Mouse (Mus musculus) gastrocnemius, adult 2 months (tissue): ENCODE data around the gene Dnmt1. TPM values are rescaled to one million over a fixed set of nuclear protein-coding genes. Genes with fewer than 3 reads are reported as not detected.
A peak's percentile ranks its signal among the peaks of the same experiment; 100 is the strongest.

Experiments used
- DNase-seq: peaks from one replicate; pipeline ENCODE4 v3.0.0; 2022
- H3K27ac ChIP-seq: fragments of 200-600 bp; 2 replicates; pipeline ENCODE4 v1.8.1; 2022; ENCODE audit warnings: mild to moderate bottlenecking
- H3K4me3 ChIP-seq: fragments of 200-600 bp; 2 replicates; pipeline ENCODE4 v1.8.1; 2022; ENCODE audit warnings: mild to moderate bottlenecking, moderate library complexity
- CTCF ChIP-seq: fragments of 200-600 bp; IDR thresholded peaks from 2 replicates; pipeline ENCODE4 v1.8.1; 2022; ENCODE audit warnings: antibody characterized with exemption, mild to moderate bottlenecking, moderate library complexity
- intact Hi-C: fragments of 180-260 bp; cut with DNase I; formaldehyde crosslinking; loops from one replicate; pipeline ENCODE4 v1.15.1; 2025
- total RNA-seq, 2 experiments: library from RNA; stranded (reverse); gene quantifications; 2 replicates each; pipeline ENCODE4 v1.2.3; 2021

Gene Dnmt1
- total RNA-seq, 2 experiments from 2014 or later = 5.2 to 7.9 TPM

DNA sequence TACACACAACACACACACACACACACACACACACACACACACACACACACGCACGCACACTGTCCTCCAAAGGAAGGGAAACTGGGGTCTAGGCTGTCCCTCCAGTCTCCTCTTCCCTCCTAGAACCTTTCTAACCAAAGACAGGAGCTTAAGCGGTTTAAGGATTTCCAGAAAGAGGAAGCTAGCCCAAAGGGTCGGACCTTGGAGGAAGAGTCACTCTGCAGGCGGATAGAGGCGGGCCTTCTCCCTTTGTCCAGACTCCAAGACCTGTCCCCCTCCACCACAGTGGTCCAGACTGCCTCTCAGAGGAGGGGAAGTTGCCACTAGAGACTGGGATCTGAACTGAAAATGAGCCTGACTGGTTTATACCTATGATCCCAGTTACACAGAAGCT, 14.0 kb upstream of the Dnmt1 start:
- TF ChIP-seq CTCF = no peak
- Histone ChIP-seq H3K4me3 (peak overlapping the region; percentile 79), H3K27ac (peak overlapping the region; percentile 85)
- intact Hi-C loops = no loop called here
- DNase-seq = peak; percentile 45

GRCm38 (mm10) chr9:20973001-20973681, 13.5 kb upstream of the Dnmt1 start:
- TF ChIP-seq CTCF = no peak
- Histone ChIP-seq H3K27ac (peak overlapping the region; percentile 85), H3K4me3 (peak overlapping the region; percentile 79)
- peak; percentile 51 for DNase-seq
- intact Hi-C loops = no loop called here

DNA sequence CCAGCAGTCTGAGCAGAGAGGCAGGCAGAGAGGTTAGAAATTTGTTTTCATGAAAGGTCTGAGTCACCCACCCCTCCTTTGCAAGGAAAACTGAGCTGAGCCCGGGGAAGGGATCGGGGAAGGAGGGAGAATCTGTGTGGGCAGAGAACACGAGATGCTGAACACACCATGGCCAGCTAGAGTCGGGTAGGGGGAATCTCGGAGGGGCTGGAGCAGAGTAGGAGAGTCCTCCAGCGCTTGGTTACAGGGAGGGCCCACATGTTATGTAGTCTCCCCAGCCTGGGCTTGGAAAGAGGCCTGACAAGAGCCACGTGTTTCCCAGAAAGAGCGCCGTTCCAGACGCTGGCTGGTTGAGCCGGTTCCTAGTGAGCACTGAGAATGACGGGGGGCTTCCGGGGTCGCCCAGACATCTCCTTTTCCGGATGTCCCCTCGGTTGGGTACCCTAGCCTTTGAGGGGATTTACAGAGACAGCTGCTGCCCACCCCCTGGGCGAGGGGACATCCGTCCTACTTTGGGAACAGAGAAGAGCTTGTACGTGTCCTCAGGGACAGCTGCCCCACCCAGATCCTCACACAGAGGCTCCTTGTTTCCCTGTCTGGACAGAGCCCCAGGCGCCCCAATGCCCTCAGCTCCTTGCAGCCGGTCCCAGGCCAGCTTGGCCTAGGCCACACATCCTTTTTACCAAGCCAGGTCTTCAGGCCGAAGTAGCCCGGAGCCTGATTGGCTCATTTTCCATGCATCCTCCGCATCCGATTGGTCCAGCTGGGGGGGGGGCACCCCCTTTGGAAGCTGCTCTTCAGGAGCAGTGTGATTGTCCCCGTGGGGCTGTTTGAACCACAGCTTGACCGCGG, 12.7 kb upstream of the Dnmt1 start:
- intact Hi-C loops = no loop called here
- no peak for TF ChIP-seq CTCF
- Histone ChIP-seq H3K27ac (peak overlapping the region; percentile 85), H3K4me3 (peak overlapping the region; percentile 79)
- DNase-seq = peak; percentile 78

DNA sequence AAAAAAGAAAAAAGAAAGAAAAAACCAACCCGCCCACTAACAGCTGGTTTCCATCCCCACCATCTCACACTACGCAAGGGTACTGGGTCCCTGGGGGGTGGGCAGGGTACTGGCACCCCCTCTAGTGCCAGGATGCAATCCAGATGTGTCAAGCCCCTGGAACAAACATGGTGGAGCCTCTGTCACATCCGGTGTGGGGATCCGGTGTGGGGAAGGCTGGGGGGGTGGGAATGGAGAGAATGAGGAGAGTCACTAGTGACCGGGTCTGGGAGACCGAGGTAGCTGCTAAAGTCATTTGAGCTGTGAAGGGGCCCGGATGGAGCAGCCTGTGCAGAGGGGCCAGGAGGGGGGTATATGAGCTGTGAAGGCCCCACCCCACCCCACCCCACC, 12.1 kb upstream of the Dnmt1 start:
- no peak for TF ChIP-seq CTCF
- peak overlapping the region; percentile 79 for H3K4me3 ChIP-seq
- peak overlapping the region; percentile 85 for H3K27ac ChIP-seq
- peak; percentile 69 for DNase-seq
- intact Hi-C loops = no loop called here

- intact Hi-C loops = no loop called here
- Histone ChIP-seq H3K4me3 (no peak overlapping the region), H3K27ac (no peak overlapping the region)
- no peak for DNase-seq
- TF ChIP-seq CTCF = no peak
Measured at GRCm38 (mm10) chr9:20966747-20967146, 7.1 kb upstream of the Dnmt1 start.

- H3K27ac ChIP-seq = no peak overlapping the region
- intact Hi-C loops = no loop called here
- no peak overlapping the region for H3K4me3 ChIP-seq
- TF ChIP-seq CTCF = no peak
- DNase-seq = no peak
Measured at GRCm38 (mm10) chr9:20966008-20966407, 6.3 kb upstream of the Dnmt1 start.

GRCm38 (mm10) chr9:20965606-20966005, 5.9 kb upstream of the Dnmt1 start:
- H3K4me3 ChIP-seq = no peak overlapping the region
- no peak for DNase-seq
- TF ChIP-seq CTCF = no peak
- no peak overlapping the region for H3K27ac ChIP-seq
- intact Hi-C loops = no loop called here

DNA sequence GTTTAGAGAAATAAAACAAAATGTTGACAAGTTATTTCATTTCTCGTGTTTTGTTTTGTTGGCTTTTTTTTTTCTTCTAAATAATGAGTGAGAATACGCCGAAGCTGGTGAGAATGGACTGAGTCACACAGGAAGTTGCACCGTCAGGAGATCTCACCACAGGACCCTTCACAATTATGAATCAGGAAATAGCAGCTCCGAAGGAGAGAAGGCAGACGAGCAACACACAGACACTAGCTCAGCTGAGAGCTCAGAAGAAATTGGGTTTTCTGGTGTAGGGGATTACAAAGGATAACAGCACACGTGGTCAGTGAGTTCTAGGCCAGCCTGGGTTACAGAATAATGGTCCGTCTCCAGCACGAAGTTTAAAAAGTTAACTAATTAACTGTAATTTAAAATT, 1.9 kb upstream of the Dnmt1 start:
- DNase-seq = no peak
- intact Hi-C loops = no loop called here
- no peak overlapping the region for H3K4me3 ChIP-seq
- TF ChIP-seq CTCF = no peak
- no peak overlapping the region for H3K27ac ChIP-seq

- no peak for DNase-seq
- Histone ChIP-seq H3K27ac (no peak overlapping the region), H3K4me3 (no peak overlapping the region)
- no peak for TF ChIP-seq CTCF
- intact Hi-C loops = no loop called here
Measured at GRCm38 (mm10) chr9:20956989-20957388, 2.7 kb downstream of the Dnmt1 start.

GRCm38 (mm10) chr9:20952520-20953227, 7.0 kb downstream of the Dnmt1 start:
- peak; percentile 54 for TF ChIP-seq CTCF
- Histone ChIP-seq H3K4me3 (peak overlapping the region; percentile 71), H3K27ac (peak overlapping the region; percentile 86)
- intact Hi-C loops = no loop called here
- DNase-seq = peak; percentile 95

DNA sequence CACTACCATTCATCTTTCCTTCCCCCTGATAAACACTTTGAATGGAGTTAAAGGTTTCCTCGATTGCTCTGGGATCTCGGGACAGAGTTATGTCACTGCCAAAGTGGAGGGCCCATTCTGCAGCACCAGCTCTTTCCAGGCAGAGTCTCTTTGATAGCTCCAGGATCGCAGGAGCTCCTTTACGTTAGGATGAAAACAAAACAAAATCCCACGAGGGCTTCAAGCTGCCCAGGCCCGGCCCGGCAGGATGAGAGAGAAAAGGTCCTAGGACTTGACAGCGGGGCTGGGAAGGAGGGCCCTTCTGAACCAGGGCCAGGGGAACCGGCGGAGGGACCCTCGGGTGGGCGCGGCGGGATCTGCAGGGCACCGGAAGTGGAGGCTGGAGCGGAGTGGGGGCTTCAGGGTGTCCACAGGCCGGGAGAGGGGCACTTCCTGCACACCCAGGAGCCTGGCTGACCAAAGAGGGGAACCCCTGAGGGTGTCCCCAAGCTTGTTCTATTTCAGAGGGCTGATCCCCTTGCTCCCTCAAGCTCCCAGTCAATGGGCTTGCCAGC, 7.6 kb downstream of the Dnmt1 start:
- TF ChIP-seq CTCF = no peak
- intact Hi-C loops = no loop called here

GRCm38 (mm10) chr9:20951441-20951840, 8.2 kb downstream of the Dnmt1 start:
- H3K27ac ChIP-seq = peak overlapping the region; percentile 54
- no peak for TF ChIP-seq CTCF
- peak overlapping the region; percentile 71 for H3K4me3 ChIP-seq
- intact Hi-C loops = no loop called here
- peak; percentile 37 for DNase-seq

More for the DNA sequence above, 7.6 kb downstream of the Dnmt1 start:
- H3K4me3 ChIP-seq = peak overlapping the region; percentile 71
- no peak for DNase-seq
- H3K27ac ChIP-seq = peak overlapping the region; percentile 86

DNA sequence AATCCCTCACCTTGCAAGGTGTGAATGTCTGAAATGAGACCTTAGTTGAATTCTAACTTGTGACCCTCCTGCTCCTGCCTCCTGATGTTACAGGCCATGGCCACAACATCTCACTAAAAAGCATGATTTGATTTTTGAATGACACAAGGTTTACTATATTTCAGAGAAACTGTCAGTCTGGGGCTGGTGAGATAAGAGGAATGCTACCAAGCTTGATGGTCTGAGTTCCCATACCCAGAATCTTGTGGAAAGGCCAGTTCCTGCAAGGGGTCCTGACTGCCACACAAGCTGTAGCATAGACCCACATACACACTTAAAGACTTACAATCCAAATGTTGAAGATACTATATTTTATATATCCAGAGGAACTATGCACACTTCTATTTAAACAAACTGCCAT, 9.3 kb downstream of the Dnmt1 start:
- intact Hi-C loops = no loop called here

More for the DNA sequence above, 9.3 kb downstream of the Dnmt1 start:
- no peak for TF ChIP-seq CTCF
- H3K4me3 ChIP-seq = no peak overlapping the region
- no peak for DNase-seq
- no peak overlapping the region for H3K27ac ChIP-seq
